Mouse (Mus musculus) frontal cortex, postnatal 10 days (tissue): ENCODE results near the gene Pnma1.

ENCODE experiments used
- DNase-seq, 2 experiments: peaks; one replicate each; pipeline ENCODE4 v3.0.0; 2022; ENCODE audit warnings: low spot score in 2 of 2, mixed read lengths in 1 of 2

Pnma1 gene

GRCm38 (mm10) chr12:84178652-84179445, 30.6 kb upstream of the Pnma1 start:
- DNase-seq: no peak

- no peak for DNase-seq
Measured at GRCm38 (mm10) chr12:84178052-84178451, 29.8 kb upstream of the Pnma1 start.

- DNase-seq: no peak
Measured at GRCm38 (mm10) chr12:84176886-84177765, 28.8 kb upstream of the Pnma1 start.

GRCm38 (mm10) chr12:84176126-84176769, 28.0 kb upstream of the Pnma1 start:
- DNase-seq: no peak

GRCm38 (mm10) chr12:84175659-84176061, 27.4 kb upstream of the Pnma1 start:
- peak; percentile 72 to 78 for DNase-seq

GRCm38 (mm10) chr12:84174871-84175270, 26.6 kb upstream of the Pnma1 start:
- no peak for DNase-seq

GRCm38 (mm10) chr12:84174190-84174811, 26.0 kb upstream of the Pnma1 start:
- DNase-seq: no peak

GRCm38 (mm10) chr12:84173309-84173915, 25.1 kb upstream of the Pnma1 start:
- DNase-seq: no peak

GRCm38 (mm10) chr12:84172862-84173261, 24.6 kb upstream of the Pnma1 start:
- DNase-seq: no peak

- DNase-seq: no peak
Measured at GRCm38 (mm10) chr12:84172216-84172615, 23.9 kb upstream of the Pnma1 start.

- no peak for DNase-seq
Measured at GRCm38 (mm10) chr12:84170610-84171009, 22.3 kb upstream of the Pnma1 start.

- no peak for DNase-seq
Measured at GRCm38 (mm10) chr12:84165631-84166373, 17.5 kb upstream of the Pnma1 start.

- no peak for DNase-seq
Measured at GRCm38 (mm10) chr12:84163586-84164110, 15.4 kb upstream of the Pnma1 start.

- DNase-seq: no peak
Measured at GRCm38 (mm10) chr12:84163133-84163532, 14.8 kb upstream of the Pnma1 start.

- no peak for DNase-seq
Measured at GRCm38 (mm10) chr12:84161616-84162433, 13.5 kb upstream of the Pnma1 start.

- DNase-seq: no peak
Measured at GRCm38 (mm10) chr12:84161116-84161515, 12.8 kb upstream of the Pnma1 start.

GRCm38 (mm10) chr12:84160491-84160890, 12.2 kb upstream of the Pnma1 start:
- DNase-seq: no peak

- no peak for DNase-seq
Measured at GRCm38 (mm10) chr12:84158156-84158555, 9.9 kb upstream of the Pnma1 start.

GRCm38 (mm10) chr12:84156210-84156609, 7.9 kb upstream of the Pnma1 start:
- DNase-seq: no peak

- DNase-seq: no peak
Measured at GRCm38 (mm10) chr12:84155523-84155871, 7.2 kb upstream of the Pnma1 start.
